Comparison of ENCODE assay signal across 38 mouse cellular contexts in genomic region chr6:41630791-41631190, GRCm38 (mm10). TPM values are rescaled to one million over a fixed set of nuclear protein-coding genes. Genes with fewer than 3 reads are reported as not detected.
DNase-seq lines count a peak whose midpoint lies in the region; ATAC-seq and TF ChIP-seq lines count a peak whose summit lies in the region.
"Had no signal": no experiment of that assay in that cellular context is flagged by ENCODE, and none has a peak within 500 bp of the region (broad histone marks: within the 10 kb centered on the region; RNA-seq: fewer than 3 reads in every experiment).

No protein-coding gene starts in this region.

- H3K4me3 ChIP-seq in layer of hippocampus, adult 2 months: no peak overlapping the region
- H3K4me3 ChIP-seq in lung, postnatal 0 days (ENCODE audit: low read depth, low read length): no peak overlapping the region
- H3K4me3 ChIP-seq in E14TG2a.4 (replicated peaks; ENCODE audit: low read length): no peak overlapping the region
- H3K4me3 ChIP-seq: erythroblast, embryonic 14.5 days; hindbrain, embryonic 12.5 days; limb, embryonic 12.5 days; megakaryocyte, embryonic 14.5 days; midbrain, embryonic 13.5 days had no signal

- no peak overlapping the region for H3K9ac ChIP-seq in lung, postnatal 0 days (replicated peaks; ENCODE audit: low read depth)
- H3K9ac ChIP-seq: hindbrain, embryonic 12.5 days; limb, embryonic 12.5 days; midbrain, embryonic 13.5 days had no signal

- ATAC-seq in lung, postnatal 0 days: no peak
- ATAC-seq in common myeloid progenitor, adult 5-6 weeks (replicated peaks; ENCODE audit: low read depth, poor library complexity, severe bottlenecking): 0 out of 2 replicates have a peak, but pooled peaks have one; percentile 19
- ATAC-seq: midbrain, embryonic 13.5 days had no signal

- no peaks in the 10 kb centered on the region for H3K4me1 ChIP-seq in lung, postnatal 0 days (ENCODE audit: insufficient read depth, low read depth, low read length)
- H3K4me1 ChIP-seq in E14TG2a.4 (replicated peaks; ENCODE audit: low read depth, low read length): no peaks in the 10 kb centered on the region
- H3K4me1 ChIP-seq: limb, embryonic 12.5 days; midbrain, embryonic 13.5 days had no signal

- TF ChIP-seq EP300 in lung, postnatal 0 days (IDR thresholded peaks at IDR 0.05): no peak

- no peaks in the 10 kb centered on the region for H3K27me3 ChIP-seq in lung, postnatal 0 days (replicated peaks; ENCODE audit: insufficient read depth, low read length)
- H3K27me3 ChIP-seq in E14TG2a.4 (ENCODE audit: insufficient read depth, low read length): no peaks in the 10 kb centered on the region
- H3K27me3 ChIP-seq: hindbrain, embryonic 12.5 days; limb, embryonic 12.5 days; midbrain, embryonic 13.5 days had no signal

- WGBS in lung, postnatal 0 days: 56% methylated on average over 2 of the region's 2 CpGs

- H3K9me3 ChIP-seq in lung, postnatal 0 days (ENCODE audit: low read length): no peaks in the 10 kb centered on the region
- H3K9me3 ChIP-seq in E14TG2a.4 (ENCODE audit: low read length): no peaks in the 10 kb centered on the region
- H3K9me3 ChIP-seq: hindbrain, embryonic 12.5 days; limb, embryonic 12.5 days; megakaryocyte, embryonic 14.5 days; midbrain, embryonic 13.5 days had no signal

- H3K4me2 ChIP-seq in lung, postnatal 0 days (replicated peaks; ENCODE audit: low read depth, low read length): no peak overlapping the region
- H3K4me2 ChIP-seq: heart, embryonic 11.5 days; hindbrain, embryonic 12.5 days; limb, embryonic 12.5 days; liver, embryonic 11.5 days; midbrain, embryonic 13.5 days had no signal

- DNase-seq in layer of hippocampus, adult 2 months (ENCODE audit: low spot score in 2 of 2): no peak
- DNase-seq in layer of hippocampus, adult 9-11 months: no peak
- DNase-seq in lung, postnatal 0 days (ENCODE audit: low spot score): peak; percentile 30
- no peak for DNase-seq in lung, postnatal 10 days
- no peak for DNase-seq in thymus, postnatal 4 days
- DNase-seq: adrenal gland, postnatal 25 days; cerebellum, adult 11-12 months; cerebellum, postnatal 10 days; gastrocnemius, postnatal 25 days; heart, adult 11 months; heart, postnatal 36 days; kidney, adult 2 months; kidney, postnatal 4 days; lung, adult 2 months; lung, postnatal 4 days; right cerebral cortex, postnatal 25 days; thymus, adult 18-20 months; thymus, postnatal 25 days had no signal

- H3K27ac ChIP-seq in layer of hippocampus, adult 2 months: no peak overlapping the region
- H3K27ac ChIP-seq in lung, postnatal 0 days (ENCODE audit: low read length): no peak overlapping the region
- H3K27ac ChIP-seq: hindbrain, embryonic 12.5 days; limb, embryonic 12.5 days; midbrain, embryonic 13.5 days had no signal

- peak; percentile 46 for TF ChIP-seq CTCF in layer of hippocampus, adult 2 months (conservative IDR thresholded peaks at IDR 0.05)
- peak; percentile 54 for TF ChIP-seq CTCF in lung, postnatal 0 days (IDR thresholded peaks at IDR 0.05)
- peak; percentile 33 for TF ChIP-seq CTCF in E14TG2a.4 (conservative IDR thresholded peaks at IDR 0.05; ENCODE audit: low read length)

- H3K36me3 ChIP-seq in lung, postnatal 0 days (ENCODE audit: insufficient read depth, low read length): no peaks in the 10 kb centered on the region
- H3K36me3 ChIP-seq in E14TG2a.4 (ENCODE audit: insufficient read depth, low read length): no peaks in the 10 kb centered on the region
- H3K36me3 ChIP-seq: hindbrain, embryonic 12.5 days; limb, embryonic 12.5 days; midbrain, embryonic 13.5 days had no signal

RNA-seq across cellular contexts. Expression of gene Trpv6, which starts 5.4 kb away (rescaled TPM):
- total RNA-seq in layer of hippocampus, adult 2 months (2021): under 1 TPM; 0.61 to 0.83 TPM
- 12.4 and 17.8 TPM in 2 replicates for polyA plus RNA-seq in lung, postnatal 0 days (2015; fragmentation: Nextera tagmentation; extraction: Ambion mirVana)
- not detected in 2 replicates for total RNA-seq in common myeloid progenitor, adult 5-6 weeks (2017)
- total RNA-seq: adrenal gland, adult 18-20 months; adrenal gland, postnatal 25 days; gastrocnemius, adult 18-20 months; gastrocnemius, postnatal 25 days; heart, postnatal 36 days; neutrophil, adult 5-6 weeks had no signal
- polyA plus RNA-seq: heart, embryonic 11.5 days had no signal

RNA-seq across cellular contexts. Expression of gene Ephb6, which starts 25.5 kb away (rescaled TPM):
- 10 to 100 TPM; 74.3 to 77.3 TPM for total RNA-seq in layer of hippocampus, adult 2 months (2021)
- polyA plus RNA-seq in lung, postnatal 0 days (2015; fragmentation: Nextera tagmentation; extraction: Ambion mirVana): 5.5 and 6.2 TPM in 2 replicates
- 3.2 and 6.5 TPM in 2 replicates for total RNA-seq in common myeloid progenitor, adult 5-6 weeks (2017)

RNA-seq across cellular contexts. Expression of gene Trpv5, which starts 49.8 kb away (rescaled TPM):
- total RNA-seq in layer of hippocampus, adult 2 months (2021): not detected
- polyA plus RNA-seq in lung, postnatal 0 days (2015; fragmentation: Nextera tagmentation; extraction: Ambion mirVana): not detected in 2 replicates
- total RNA-seq in common myeloid progenitor, adult 5-6 weeks (2017): not detected in 2 replicates
- total RNA-seq: adrenal gland, adult 18-20 months; adrenal gland, postnatal 25 days; gastrocnemius, adult 18-20 months; gastrocnemius, postnatal 25 days; heart, postnatal 36 days; left cerebral cortex, postnatal 25 days; neutrophil, adult 5-6 weeks had no signal
- polyA plus RNA-seq: cortical plate, adult 2 months; embryonic facial prominence, embryonic 14.5 days; erythroblast, embryonic 14.5 days; forebrain, embryonic 11.5 days; frontal cortex, adult 2 months; heart, embryonic 11.5 days; heart, embryonic 16.5 days; hindbrain, embryonic 12.5 days; limb, embryonic 12.5 days; lung, adult 2 months; midbrain, embryonic 13.5 days; neural tube, embryonic 11.5 days; stomach, embryonic 16.5 days had no signal

RNA-seq across cellular contexts. Expression of gene Llcfc1, which starts 53.4 kb away (rescaled TPM):
- not detected for total RNA-seq in layer of hippocampus, adult 2 months (2021)
- polyA plus RNA-seq in lung, postnatal 0 days (2015; fragmentation: Nextera tagmentation; extraction: Ambion mirVana): not detected in 2 replicates
- total RNA-seq in common myeloid progenitor, adult 5-6 weeks (2017): not detected in 2 replicates
- total RNA-seq: adrenal gland, adult 18-20 months; adrenal gland, postnatal 25 days; gastrocnemius, adult 18-20 months; gastrocnemius, postnatal 25 days; heart, postnatal 36 days; left cerebral cortex, postnatal 25 days; neutrophil, adult 5-6 weeks had no signal
- polyA plus RNA-seq: cortical plate, adult 2 months; embryonic facial prominence, embryonic 14.5 days; erythroblast, embryonic 14.5 days; forebrain, embryonic 11.5 days; frontal cortex, adult 2 months; heart, embryonic 11.5 days; heart, embryonic 16.5 days; hindbrain, embryonic 12.5 days; limb, embryonic 12.5 days; liver, embryonic 11.5 days; lung, adult 2 months; midbrain, embryonic 13.5 days; neural tube, embryonic 11.5 days had no signal

Comparison
In these comparisons a context has a peak if more than half of its experiments do, and no peak if none do; other contexts are left out.
1. RNA of gene Ephb6, which starts 25.5 kb away (total RNA-seq): 74.3 to 77.3 TPM in layer of hippocampus, adult 2 months; 3.2 to 6.5 TPM in common myeloid progenitor, adult 5-6 weeks; every median in the first group is over 10 times any median in the second.
2. Peak in every context shown above with its lines, with median percentiles within 50 percentile points of each other: CTCF ChIP-seq.